Mouse (Mus musculus) spleen, postnatal 4 days (tissue): ENCODE data around the gene Snx11.
"Not testable (repeated sequence)": the region's sequence is repeated elsewhere in the genome, so short reads cannot be mapped to it uniquely, and the experiment has no call there.

ENCODE experiments used
- DNase-seq, 2 experiments: peaks; one replicate each; pipeline ENCODE4 v3.0.0; 2022; ENCODE audit warnings: low spot score in 2 of 2

The Snx11 gene

DNA sequence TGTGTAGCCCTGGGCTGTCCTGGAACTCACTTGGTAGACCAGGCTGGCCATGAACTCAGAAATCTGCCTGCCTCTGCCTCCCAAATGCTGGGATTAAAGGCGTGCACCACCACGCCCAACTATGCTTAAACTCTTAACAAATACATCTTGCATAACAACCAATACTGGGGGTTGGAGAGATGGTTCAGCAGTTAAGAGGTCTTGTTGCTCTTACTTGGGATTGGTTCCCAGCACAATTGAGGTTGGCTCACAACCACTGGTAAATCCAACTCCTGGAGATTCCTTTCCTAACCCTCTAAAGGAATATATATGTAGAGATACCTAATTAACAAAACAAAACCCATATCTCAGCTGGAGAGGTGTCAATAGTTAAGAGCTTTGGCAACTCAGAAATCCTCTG lies 18.7 kb upstream of the Snx11 start:
- DNase-seq = no peak

DNA sequence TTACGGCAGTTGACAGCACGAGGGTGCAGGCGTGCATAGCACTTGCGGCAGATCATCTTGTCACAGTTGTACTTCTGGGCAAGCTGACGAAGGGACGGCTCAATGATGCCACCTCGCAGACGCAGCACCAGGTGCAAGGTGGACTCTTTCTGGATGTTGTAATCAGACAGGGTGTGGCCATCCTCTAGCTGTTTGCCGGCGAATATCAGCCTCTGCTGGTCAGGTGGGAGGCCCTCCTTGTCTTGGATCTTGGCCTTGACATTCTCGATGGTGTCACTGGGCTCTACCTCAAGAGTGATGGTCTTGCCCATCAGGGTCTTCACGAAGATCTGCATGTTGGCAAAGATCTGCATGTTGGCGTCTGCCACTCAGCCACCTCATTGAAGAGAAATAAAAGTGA lies 18.1 kb upstream of the Snx11 start:
- DNase-seq = no peak

DNA sequence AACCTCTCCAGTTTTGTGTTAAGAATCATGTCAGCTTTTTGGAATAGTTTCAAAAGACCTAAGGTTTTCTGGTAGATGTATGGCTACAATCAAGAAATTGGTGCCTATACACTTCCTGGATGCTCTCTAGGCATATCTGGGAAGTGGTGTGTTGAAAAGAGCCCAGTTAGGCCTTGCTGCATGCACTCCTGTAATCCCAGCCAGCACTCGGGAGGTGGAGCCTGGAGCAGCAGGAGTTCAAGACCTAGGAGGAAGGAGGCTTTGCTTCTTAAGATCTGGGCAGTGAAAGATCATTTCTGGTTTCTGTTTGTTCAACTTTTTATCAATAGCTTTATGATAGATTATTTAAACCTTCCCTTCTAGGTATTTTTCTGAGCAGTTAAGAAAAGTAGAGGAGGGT lies 13.3 kb upstream of the Snx11 start:
- no peak for DNase-seq

- DNase-seq = no peak
Measured at GRCm38 (mm10) chr11:96789990-96790389, 12.6 kb upstream of the Snx11 start.

- DNase-seq = peak; percentile 89 to 93
Measured at GRCm38 (mm10) chr11:96788871-96789795, 11.8 kb upstream of the Snx11 start, which contains the start of gene Cbx1. TSS of gene Cbx1 (plus strand) at chr11:96789127.

- DNase-seq = no peak
Measured at GRCm38 (mm10) chr11:96786731-96787450, 9.5 kb upstream of the Snx11 start.

DNA sequence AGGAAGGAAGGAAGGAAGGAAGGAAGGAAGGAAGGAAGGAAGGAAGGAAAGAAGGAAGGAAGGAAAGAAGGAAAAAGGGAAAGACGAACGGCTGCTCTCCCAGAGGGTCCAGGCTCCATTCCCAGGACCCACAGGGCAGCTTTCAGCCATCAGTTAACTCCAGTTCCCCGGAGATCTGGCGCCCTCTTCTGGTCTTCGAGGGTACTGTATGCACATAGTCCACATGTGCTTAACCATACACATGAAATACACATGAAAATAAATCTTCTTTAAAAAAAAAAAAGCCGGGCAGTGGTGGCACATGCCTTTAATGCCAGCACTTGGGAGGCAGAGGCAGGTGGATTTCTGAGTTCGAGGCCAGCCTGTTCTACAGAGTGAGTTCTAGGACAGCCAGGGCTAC lies 7.5 kb upstream of the Snx11 start:
- DNase-seq = peak; percentile 81 to 95

- no peak for DNase-seq
Measured at GRCm38 (mm10) chr11:96781425-96781824, 4.1 kb upstream of the Snx11 start.

DNA sequence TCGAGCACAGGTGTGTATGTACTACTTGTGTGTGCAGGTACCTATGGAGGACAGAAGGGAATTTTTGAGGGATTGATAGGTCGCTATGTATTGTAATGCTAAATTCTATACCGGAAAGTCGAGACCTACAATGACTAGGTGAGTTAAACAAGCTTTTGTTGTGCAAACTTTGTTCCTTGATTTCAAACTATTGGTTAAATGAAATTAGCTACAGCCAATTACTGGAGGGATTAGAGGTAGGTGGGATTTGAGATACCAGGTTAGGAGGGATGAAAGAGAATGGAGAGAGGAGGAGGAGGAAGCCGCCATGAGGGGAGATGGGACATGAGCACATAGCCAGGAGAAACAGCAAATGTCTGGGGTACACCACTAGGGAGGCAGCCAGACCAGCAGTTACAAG lies 2.9 kb upstream of the Snx11 start:
- DNase-seq = no peak

DNA sequence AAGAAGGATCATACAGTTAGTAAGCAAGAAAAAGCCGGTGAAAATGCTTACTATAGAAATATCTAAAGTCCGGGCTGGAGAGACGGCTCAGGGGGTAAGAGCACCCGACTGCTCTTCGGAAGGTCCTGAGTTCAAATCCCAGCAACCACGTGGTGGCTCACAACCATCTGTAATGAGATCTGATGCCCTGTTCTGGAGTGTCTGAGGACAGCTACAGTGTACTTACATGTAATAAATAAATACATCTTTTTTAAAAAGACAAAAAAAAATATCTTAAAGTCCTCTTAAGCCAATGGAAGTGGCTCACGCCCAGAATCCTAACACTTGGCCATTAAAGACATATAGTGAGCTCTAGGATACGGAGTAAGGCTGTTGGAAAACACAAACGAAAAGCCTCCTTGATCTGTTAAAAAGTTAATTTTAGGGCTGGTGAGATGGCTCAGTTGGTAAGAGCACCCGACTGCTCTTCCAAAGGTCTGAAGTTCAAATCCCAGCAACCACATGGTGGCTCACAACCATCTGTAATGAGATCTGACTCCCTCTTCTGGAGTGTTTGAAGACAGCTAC lies 785 bp upstream of the Snx11 start:
- DNase-seq = not testable (repeated sequence)

DNA sequence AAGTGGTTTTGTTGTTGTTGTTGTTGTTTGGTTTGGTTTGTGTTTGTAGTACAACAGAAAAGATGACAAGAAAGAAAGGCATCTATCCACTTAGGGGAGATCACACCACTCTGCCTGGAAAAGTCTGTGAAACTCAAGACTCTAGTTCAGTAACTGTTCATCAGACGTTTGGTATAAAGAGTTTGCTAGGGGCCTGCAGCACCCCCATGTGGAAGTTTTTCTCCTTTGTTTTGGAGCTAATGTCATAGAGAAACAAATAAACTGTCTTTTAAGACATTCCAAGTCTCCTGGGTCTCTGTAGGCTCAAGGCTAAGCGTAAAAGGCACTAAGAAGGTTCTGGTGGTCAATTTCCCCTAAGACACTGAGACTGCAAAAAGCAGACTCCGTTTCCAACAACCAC lies 1.3 kb downstream of the Snx11 start:
- no peak for DNase-seq

GRCm38 (mm10) chr11:96775665-96776064 lies 1.7 kb downstream of the Snx11 start:
- no peak for DNase-seq

- DNase-seq = no peak
Measured at GRCm38 (mm10) chr11:96775063-96775462, 2.3 kb downstream of the Snx11 start.

- DNase-seq = no peak
Measured at GRCm38 (mm10) chr11:96774536-96774935, 2.8 kb downstream of the Snx11 start.

GRCm38 (mm10) chr11:96772413-96772812 lies 4.9 kb downstream of the Snx11 start:
- no peak for DNase-seq

- DNase-seq = no peak
Measured at GRCm38 (mm10) chr11:96771274-96771975, 5.9 kb downstream of the Snx11 start.

- DNase-seq = no peak
Measured at GRCm38 (mm10) chr11:96768240-96768639, 9.1 kb downstream of the Snx11 start.

DNA sequence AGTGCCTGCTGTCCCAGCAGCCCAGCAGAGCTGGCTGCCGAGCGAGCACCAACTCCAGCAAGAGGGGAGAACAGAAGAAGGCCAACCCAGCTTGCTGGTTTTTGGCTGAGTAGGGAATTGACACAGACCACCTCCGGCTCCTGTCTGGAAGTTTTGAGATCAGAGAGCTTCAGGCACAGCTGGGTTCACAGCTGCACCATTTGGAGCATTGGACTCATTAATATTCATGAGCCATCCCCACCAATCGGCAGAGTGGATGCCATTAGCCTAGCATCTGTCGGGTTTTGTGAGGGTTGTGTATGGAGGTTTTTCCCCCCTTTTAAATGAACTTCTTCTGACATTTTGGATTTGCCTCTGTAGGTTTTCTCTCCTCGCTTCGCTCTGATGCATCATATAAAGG lies 10.3 kb downstream of the Snx11 start:
- DNase-seq = no peak

GRCm38 (mm10) chr11:96766555-96766954 lies 10.8 kb downstream of the Snx11 start:
- DNase-seq = no peak

GRCm38 (mm10) chr11:96765645-96766044 lies 11.7 kb downstream of the Snx11 start:
- no peak for DNase-seq

GRCm38 (mm10) chr11:96764511-96765350 lies 12.6 kb downstream of the Snx11 start:
- DNase-seq = no peak
